Mouse (Mus musculus): ENCODE data around the gene Jade1.
A peak's percentile ranks its signal among the peaks of the same experiment; 100 is the strongest.

The Jade1 gene

GRCm38 (mm10) chr3:41599806-41600589 is 44.5 kb downstream of the Jade1 start:
- peak; percentile 69 for DNase-seq (ENCODE audit: low spot score)

- DNase-seq (ENCODE audit: low spot score), result no peak
Observed at GRCm38 (mm10) chr3:41601226-41602020, 45.9 kb downstream of the Jade1 start.

- no peak for DNase-seq (ENCODE audit: low spot score)
Observed at GRCm38 (mm10) chr3:41602933-41603332, 47.4 kb downstream of the Jade1 start.

GRCm38 (mm10) chr3:41603470-41604019 is 48.0 kb downstream of the Jade1 start:
- DNase-seq (ENCODE audit: low spot score), result no peak

- no peak for DNase-seq (ENCODE audit: low spot score)
Observed at GRCm38 (mm10) chr3:41604629-41605321, 49.2 kb downstream of the Jade1 start.

GRCm38 (mm10) chr3:41605601-41606329 is 50.2 kb downstream of the Jade1 start:
- no peak for DNase-seq (ENCODE audit: low spot score)

GRCm38 (mm10) chr3:41606330-41606664 is 50.8 kb downstream of the Jade1 start:
- no peak for DNase-seq (ENCODE audit: low spot score)

GRCm38 (mm10) chr3:41607050-41607449 is 51.5 kb downstream of the Jade1 start:
- DNase-seq (ENCODE audit: low spot score), result no peak

GRCm38 (mm10) chr3:41607467-41607866 is 51.9 kb downstream of the Jade1 start:
- no peak for DNase-seq (ENCODE audit: low spot score)

- no peak for DNase-seq (ENCODE audit: low spot score)
Observed at GRCm38 (mm10) chr3:41609071-41609470, 53.5 kb downstream of the Jade1 start.

GRCm38 (mm10) chr3:41612211-41612610 is 56.7 kb downstream of the Jade1 start:
- DNase-seq (ENCODE audit: low spot score), result no peak

- no peak for DNase-seq (ENCODE audit: low spot score)
Observed at GRCm38 (mm10) chr3:41613706-41614105, 58.2 kb downstream of the Jade1 start.

- no peak for DNase-seq (ENCODE audit: low spot score)
Observed at GRCm38 (mm10) chr3:41614230-41614985, 58.9 kb downstream of the Jade1 start.

GRCm38 (mm10) chr3:41618036-41618435 is 62.5 kb downstream of the Jade1 start:
- no peak for DNase-seq (ENCODE audit: low spot score)

- no peak for DNase-seq (ENCODE audit: low spot score)
Observed at GRCm38 (mm10) chr3:41618488-41618887, 63.0 kb downstream of the Jade1 start.

- DNase-seq (ENCODE audit: low spot score), result no peak
Observed at GRCm38 (mm10) chr3:41620971-41621370, 65.4 kb downstream of the Jade1 start.

- DNase-seq (ENCODE audit: low spot score), result no peak
Observed at GRCm38 (mm10) chr3:41655642-41656041, 100.1 kb downstream of the Jade1 start.

Data from layer of hippocampus, adult 11-12 months (tissue).